Mouse (Mus musculus) hindbrain, postnatal 0 days (tissue): Measurements from ENCODE around the gene Ankdd1a. TPM values are rescaled to one million over a fixed set of nuclear protein-coding genes. Genes with fewer than 3 reads are reported as not detected.

Source experiments
- ATAC-seq: fragments of 200-750 bp; cut with Nextera tagmentation; 2 replicates; pipeline ENCODE4 v1.8.0; 2017; ENCODE audit warnings: mild to moderate bottlenecking, moderate TSS enrichment, moderate library complexity
- DNase-seq: peaks from one replicate; pipeline ENCODE4 v3.0.0-alpha.2; 2015; ENCODE audit warnings: low spot score
- H3K27ac ChIP-seq: fragments of 300-500 bp; sonication (generic); 2 replicates; pipeline ENCODE4 v1.5.1; 2014; ENCODE audit warnings: mild to moderate bottlenecking
- H3K27me3 ChIP-seq: fragments of 300-500 bp; sonication (generic); 2 replicates; pipeline ENCODE4 v1.6.1; 2014; ENCODE audit warnings: low read length, mixed read lengths; ENCODE audit not compliant: insufficient read depth
- H3K36me3 ChIP-seq: fragments of 300-500 bp; sonication (generic); 2 replicates; pipeline ENCODE4 v1.6.1; 2014; ENCODE audit warnings: low read length, mixed read lengths; ENCODE audit not compliant: insufficient read depth
- H3K4me1 ChIP-seq: fragments of 300-500 bp; sonication (generic); 2 replicates; pipeline ENCODE4 v1.6.1; 2014; ENCODE audit warnings: antibody characterized with exemption, low read length, mixed read lengths; ENCODE audit not compliant: insufficient read depth
- H3K4me2 ChIP-seq: fragments of 300-500 bp; sonication (generic); 2 replicates; pipeline ENCODE4 v1.6.1; 2014; ENCODE audit warnings: low read depth, mild to moderate bottlenecking, low read length, moderate library complexity, mixed read lengths
- H3K4me3 ChIP-seq: fragments of 300-500 bp; sonication (generic); 2 replicates; pipeline ENCODE4 v1.5.1; 2014; ENCODE audit warnings: low read length
- H3K9ac ChIP-seq: fragments of 300-500 bp; sonication (generic); replicated peaks from 2 replicates; pipeline ENCODE4 v1.6.1; 2014; ENCODE audit warnings: mild to moderate bottlenecking, low read length, moderate library complexity, mixed read lengths
- H3K9me3 ChIP-seq: fragments of 300-500 bp; sonication (generic); 2 replicates; pipeline ENCODE4 v1.6.1; 2016; ENCODE audit warnings: low read length, mixed read lengths
- CTCF ChIP-seq: IDR thresholded peaks from 2 replicates; pipeline ENCODE4 v1.5.1; 2016; ENCODE audit warnings: antibody characterized with exemption, control low read depth, low read depth
- WGBS: fragments of 180-500 bp; shearing (Covaris S2); extraction: QIAGEN DNeasy Blood & Tissue Kit; methylation state at CpG from one replicate; pipeline ENCODE4 v1.1.7; 2014; 5-methylcytosine and 5-hydroxymethylcytosine counted together
- polyA plus RNA-seq: library from polyadenylated mRNA; unstranded; fragments of >200 nt; fragmentation: Nextera tagmentation; extraction: Ambion mirVana; gene quantifications from 2 replicates; pipeline ENCODE4 v1.2.1, GENCODE M21; 2015
- total RNA-seq: library from RNA; depleted of rRNA; stranded (reverse); fragments of >200 nt; gene quantifications from 2 replicates; pipeline ENCODE4 v1.2.3, GENCODE M21; 2014

Ankdd1a gene
- total and polyA plus RNA-seq, 2 experiments from 2014 or later, result 1.2 to 5.9 TPM

DNA sequence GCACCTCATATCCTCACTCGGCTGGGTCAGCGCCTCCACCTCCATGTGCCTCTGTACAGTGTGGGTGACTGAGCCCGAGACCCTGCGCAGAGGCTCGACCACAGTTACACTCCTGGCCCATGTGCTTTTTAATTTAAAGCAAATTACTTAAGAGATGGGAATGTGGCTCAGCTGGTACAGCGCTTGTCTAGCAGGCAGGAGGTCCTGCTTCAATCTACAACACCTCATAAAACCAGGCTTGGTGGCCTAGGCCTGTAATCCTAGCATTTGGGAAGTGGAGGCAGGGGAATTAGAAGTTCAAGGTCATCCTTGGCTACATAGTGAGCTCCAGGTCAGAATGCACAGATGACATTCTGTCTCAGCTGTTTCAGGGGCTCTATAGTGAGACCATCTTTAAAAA, 38.8 kb upstream of the Ankdd1a start:
- Histone ChIP-seq H3K36me3 (peaks cover 12% of the 10 kb centered on the region; the same call in 1 of the 2 replicates), H3K27me3 (no peaks in the 10 kb centered on the region), H3K4me3 (no peak overlapping the region), H3K4me2 (no peak overlapping the region), H3K4me1 (peaks cover 7% of the 10 kb centered on the region), H3K9me3 (no peaks in the 10 kb centered on the region), H3K9ac (no peak overlapping the region), H3K27ac (no peak overlapping the region)
- TF ChIP-seq CTCF, result no peak
- 92% methylated on average over 6 of the region's 6 CpGs for WGBS
- ATAC-seq (no peak), DNase-seq (no peak)

DNA sequence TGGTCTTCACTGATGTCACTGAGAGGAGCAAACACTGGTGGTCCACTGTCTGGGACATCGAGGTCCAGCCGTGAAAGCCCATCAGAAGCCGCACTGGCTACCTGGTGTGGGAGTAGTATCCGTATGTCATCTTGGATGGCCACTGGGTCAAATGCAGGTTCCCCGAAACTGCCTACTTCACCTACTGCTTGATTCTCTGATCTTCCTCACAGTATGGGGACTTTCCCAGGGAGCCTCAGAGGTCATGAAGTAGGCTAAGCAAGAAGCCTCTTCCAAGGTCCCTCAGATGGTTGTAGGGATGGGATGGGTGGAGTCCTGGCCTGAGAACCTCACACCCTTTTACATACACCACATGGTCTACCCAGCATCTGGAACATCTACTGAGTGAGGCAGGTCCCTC, 37.0 kb upstream of the Ankdd1a start:
- H3K9ac ChIP-seq, result no peak overlapping the region
- peaks cover 12% of the 10 kb centered on the region; the same call in 1 of the 2 replicates for H3K36me3 ChIP-seq
- no peak for ATAC-seq
- no peak for DNase-seq
- TF ChIP-seq CTCF, result no peak
- H3K27me3 ChIP-seq, result no peaks in the 10 kb centered on the region
- no peaks in the 10 kb centered on the region for H3K9me3 ChIP-seq
- H3K4me2 ChIP-seq, result no peak overlapping the region
- WGBS, result 93% methylated on average over 5 of the region's 5 CpGs
- H3K4me3 ChIP-seq, result no peak overlapping the region
- H3K27ac ChIP-seq, result no peak overlapping the region
- H3K4me1 ChIP-seq, result peaks cover 4% of the 10 kb centered on the region

DNA sequence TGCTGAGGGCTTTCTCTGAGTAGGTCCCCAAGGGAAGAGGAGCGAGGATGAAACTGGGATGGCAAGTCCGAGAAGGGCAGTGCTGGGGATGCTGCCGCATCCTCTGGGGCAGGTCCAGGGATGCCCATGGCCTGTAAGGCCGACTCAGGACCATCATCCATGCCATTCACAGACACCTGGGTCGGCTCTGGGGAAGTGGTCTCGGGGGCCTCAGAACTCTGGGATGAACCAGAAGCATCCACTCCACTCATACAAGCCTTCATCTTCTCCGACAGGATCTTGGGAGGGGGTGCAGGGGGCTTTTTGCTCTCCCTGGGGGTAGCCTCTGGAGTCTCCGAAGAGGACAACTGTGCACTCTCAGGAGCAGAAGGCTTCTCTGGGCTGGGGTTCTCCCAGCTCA, 36.4 kb upstream of the Ankdd1a start:
- H3K4me1 ChIP-seq, result peaks cover 3% of the 10 kb centered on the region; the same call in 1 of the 2 replicates
- H3K4me3 ChIP-seq, result no peak overlapping the region
- no peak for TF ChIP-seq CTCF
- no peak overlapping the region for H3K27ac ChIP-seq
- peaks cover 12% of the 10 kb centered on the region; the same call in 1 of the 2 replicates for H3K36me3 ChIP-seq
- H3K9me3 ChIP-seq, result no peaks in the 10 kb centered on the region
- ATAC-seq (no peak), DNase-seq (no peak)
- 95% methylated on average over 8 of the region's 8 CpGs for WGBS
- no peak overlapping the region for H3K9ac ChIP-seq
- H3K27me3 ChIP-seq, result no peaks in the 10 kb centered on the region
- H3K4me2 ChIP-seq, result no peak overlapping the region

DNA sequence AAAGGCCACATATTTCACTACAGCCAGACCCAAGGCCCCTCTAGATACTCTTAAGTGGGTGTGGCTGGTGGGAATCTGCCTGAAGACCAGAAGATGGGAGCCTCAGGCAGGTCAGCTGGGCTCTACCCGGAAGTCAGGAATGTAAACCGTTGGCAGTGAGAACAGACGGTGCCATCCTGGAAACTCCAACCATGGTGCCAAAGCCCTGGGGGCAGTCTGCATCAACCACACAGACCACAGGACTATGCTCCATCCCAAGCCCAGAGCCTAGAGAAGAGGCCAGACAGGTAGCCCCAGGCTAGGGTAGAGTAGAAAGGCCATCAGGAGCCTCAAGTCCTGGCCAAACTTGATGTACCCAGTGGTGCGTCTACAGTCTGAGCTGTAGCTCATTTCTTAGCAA, 35.6 kb upstream of the Ankdd1a start:
- no peak overlapping the region for H3K27ac ChIP-seq
- H3K36me3 ChIP-seq, result peaks cover 12% of the 10 kb centered on the region; the same call in 1 of the 2 replicates
- 85% methylated on average over 4 of the region's 4 CpGs for WGBS
- TF ChIP-seq CTCF, result no peak
- H3K9ac ChIP-seq, result no peak overlapping the region
- H3K9me3 ChIP-seq, result no peaks in the 10 kb centered on the region
- no peak for DNase-seq
- no peak overlapping the region for H3K4me3 ChIP-seq
- no peaks in the 10 kb centered on the region for H3K27me3 ChIP-seq
- H3K4me1 ChIP-seq, result peaks cover 6% of the 10 kb centered on the region; the same call in 1 of the 2 replicates
- no peak for ATAC-seq
- H3K4me2 ChIP-seq, result no peak overlapping the region

DNA sequence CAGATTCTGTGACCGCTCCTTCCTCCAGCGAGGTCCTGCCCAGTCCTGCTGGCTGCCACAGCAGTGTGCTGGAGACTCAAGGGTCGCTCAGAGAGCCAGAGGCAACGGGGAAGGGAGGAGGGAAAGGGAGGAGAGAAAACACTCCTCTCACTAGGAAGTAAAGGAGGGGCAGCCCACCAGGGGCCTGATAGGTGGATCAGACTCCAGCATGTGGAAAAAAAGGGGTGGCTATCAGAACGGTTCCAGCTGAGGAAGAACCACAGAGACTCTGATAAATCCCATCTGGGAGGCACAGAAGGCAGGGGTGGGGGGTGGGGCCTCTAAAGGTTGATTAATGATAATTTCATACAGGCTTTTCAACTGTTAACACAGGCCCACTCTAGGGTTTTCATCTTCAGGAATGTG, 35.0 kb upstream of the Ankdd1a start:
- H3K36me3 ChIP-seq, result peaks cover 12% of the 10 kb centered on the region; the same call in 1 of the 2 replicates
- no peak overlapping the region for H3K4me3 ChIP-seq
- no peaks in the 10 kb centered on the region for H3K27me3 ChIP-seq
- DNase-seq (no peak), ATAC-seq (no peak)
- H3K9me3 ChIP-seq, result no peaks in the 10 kb centered on the region
- no peak overlapping the region for H3K27ac ChIP-seq
- TF ChIP-seq CTCF, result no peak
- H3K9ac ChIP-seq, result no peak overlapping the region
- peaks cover 6% of the 10 kb centered on the region; the same call in 1 of the 2 replicates for H3K4me1 ChIP-seq
- WGBS, result 18% methylated on average over 5 of the region's 5 CpGs
- H3K4me2 ChIP-seq, result no peak overlapping the region

DNA sequence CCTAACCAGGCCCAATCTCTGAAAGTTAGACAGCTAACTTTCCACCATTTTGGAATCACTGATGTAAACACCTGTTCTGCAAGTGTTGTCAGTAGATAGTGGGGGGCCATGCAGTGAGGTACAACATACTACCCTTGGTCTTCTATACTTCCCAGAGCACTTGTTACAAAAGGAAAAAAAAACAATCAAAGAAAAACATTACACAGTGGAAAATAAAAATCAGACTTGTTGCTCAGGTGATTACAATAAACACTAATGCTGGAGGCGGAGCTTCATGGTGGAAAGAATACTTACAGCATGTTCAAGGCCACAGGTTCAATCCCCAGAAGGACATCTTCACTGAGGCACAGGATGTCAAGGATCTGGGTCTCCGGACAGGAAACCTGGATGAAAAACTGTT, 32.7 kb upstream of the Ankdd1a start:
- DNase-seq (no peak), ATAC-seq (no peak)
- no peaks in the 10 kb centered on the region for H3K9me3 ChIP-seq
- H3K27ac ChIP-seq, result no peak overlapping the region
- peaks cover 6% of the 10 kb centered on the region; the same call in 1 of the 2 replicates for H3K4me1 ChIP-seq
- no peak overlapping the region for H3K4me3 ChIP-seq
- H3K36me3 ChIP-seq, result peaks cover 12% of the 10 kb centered on the region; the same call in 1 of the 2 replicates
- H3K9ac ChIP-seq, result no peak overlapping the region
- WGBS, result 97% methylated on average over 2 of the region's 2 CpGs
- H3K27me3 ChIP-seq, result no peaks in the 10 kb centered on the region
- no peak overlapping the region for H3K4me2 ChIP-seq
- TF ChIP-seq CTCF, result no peak

DNA sequence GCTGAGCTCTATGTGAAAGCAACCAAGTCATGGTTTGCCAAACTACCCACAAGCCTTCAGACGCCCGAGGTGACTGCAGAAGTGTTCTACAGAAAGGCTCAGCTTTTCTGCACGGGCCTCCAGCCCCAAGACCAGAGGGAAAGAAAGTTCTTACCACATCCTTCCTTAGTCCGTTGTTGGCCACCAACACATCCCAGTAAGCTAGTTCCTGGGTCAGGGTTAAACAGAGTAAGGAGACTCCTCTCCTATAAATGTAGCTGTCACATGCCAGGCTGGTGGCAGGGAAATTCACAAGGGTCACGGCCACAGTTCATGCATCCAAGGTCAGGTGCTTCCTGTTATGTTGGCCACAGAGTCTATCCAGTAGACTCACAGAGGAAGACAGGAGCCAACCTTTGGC, 32.1 kb upstream of the Ankdd1a start:
- WGBS, result 90% methylated on average over 5 of the region's 5 CpGs
- H3K27ac ChIP-seq, result no peak overlapping the region
- H3K9me3 ChIP-seq, result no peaks in the 10 kb centered on the region
- H3K4me2 ChIP-seq, result no peak overlapping the region
- no peaks in the 10 kb centered on the region for H3K27me3 ChIP-seq
- H3K9ac ChIP-seq, result no peak overlapping the region
- H3K4me1 ChIP-seq, result peaks cover 6% of the 10 kb centered on the region; the same call in 1 of the 2 replicates
- DNase-seq (no peak), ATAC-seq (no peak)
- TF ChIP-seq CTCF, result no peak
- peaks cover 12% of the 10 kb centered on the region; the same call in 1 of the 2 replicates for H3K36me3 ChIP-seq
- H3K4me3 ChIP-seq, result no peak overlapping the region
